Mouse (Mus musculus) liver (tissue): Measurements from ENCODE around the gene Cxcr6.
"Not testable (repeated sequence)": the region's sequence is repeated elsewhere in the genome, so short reads cannot be mapped to it uniquely, and the experiment has no call there.

ENCODE experiments used
- DNase-seq: peaks from one replicate; pipeline ENCODE4 v3.0.0-alpha.2; 2020; ENCODE audit warnings: mixed read lengths

Cxcr6 gene

GRCm38 (mm10) chr9:123806267-123806666 lies at the start of gene Cxcr6:
Gene Cxcr6, plus strand, starts transcription at chr9:123806475.
- DNase-seq = no peak

- no peak for DNase-seq
These were observed 49.5 kb upstream of the Cxcr6 start for GRCm38 (mm10) chr9:123756752-123757151.

- no peak for DNase-seq
These were observed 48.9 kb upstream of the Cxcr6 start for GRCm38 (mm10) chr9:123757326-123757725.

GRCm38 (mm10) chr9:123758156-123758555 lies 48.1 kb upstream of the Cxcr6 start:
- no peak for DNase-seq

GRCm38 (mm10) chr9:123758645-123759044 lies 47.6 kb upstream of the Cxcr6 start:
- DNase-seq = no peak

GRCm38 (mm10) chr9:123760806-123761205 lies 45.5 kb upstream of the Cxcr6 start:
- DNase-seq = no peak

GRCm38 (mm10) chr9:123762886-123763285 lies 43.4 kb upstream of the Cxcr6 start:
- DNase-seq = no peak

- DNase-seq = no peak
These were observed 42.5 kb upstream of the Cxcr6 start for GRCm38 (mm10) chr9:123763771-123764170.

GRCm38 (mm10) chr9:123766996-123767395 lies 39.3 kb upstream of the Cxcr6 start:
- no peak for DNase-seq

- DNase-seq = no peak
These were observed 37.8 kb upstream of the Cxcr6 start for GRCm38 (mm10) chr9:123768443-123768842.

GRCm38 (mm10) chr9:123769532-123769931 lies 36.7 kb upstream of the Cxcr6 start:
- DNase-seq = no peak

- DNase-seq = not testable (repeated sequence)
These were observed 33.0 kb upstream of the Cxcr6 start for GRCm38 (mm10) chr9:123773299-123773698.

- no peak for DNase-seq
These were observed 17.3 kb upstream of the Cxcr6 start for GRCm38 (mm10) chr9:123788855-123789529.

GRCm38 (mm10) chr9:123796174-123796573 lies 10.1 kb upstream of the Cxcr6 start:
- DNase-seq = peak; percentile 34

- DNase-seq = no peak
These were observed 4.7 kb upstream of the Cxcr6 start for GRCm38 (mm10) chr9:123801527-123801926.

GRCm38 (mm10) chr9:123802421-123802820 lies 3.9 kb upstream of the Cxcr6 start:
- no peak for DNase-seq

- DNase-seq = no peak
These were observed 3.4 kb upstream of the Cxcr6 start for GRCm38 (mm10) chr9:123802896-123803295.

GRCm38 (mm10) chr9:123805241-123805640 lies 1.0 kb upstream of the Cxcr6 start:
- DNase-seq = no peak

GRCm38 (mm10) chr9:123808583-123808982 lies 2.3 kb downstream of the Cxcr6 start:
- no peak for DNase-seq

GRCm38 (mm10) chr9:123811831-123812230 lies 5.6 kb downstream of the Cxcr6 start:
- no peak for DNase-seq

GRCm38 (mm10) chr9:123814326-123814725 lies 8.1 kb downstream of the Cxcr6 start:
- no peak for DNase-seq

GRCm38 (mm10) chr9:123814821-123815220 lies 8.5 kb downstream of the Cxcr6 start:
- DNase-seq = no peak

- DNase-seq = no peak
These were observed 9.2 kb downstream of the Cxcr6 start for GRCm38 (mm10) chr9:123815444-123815843.

GRCm38 (mm10) chr9:123815996-123816395 lies 9.7 kb downstream of the Cxcr6 start:
- no peak for DNase-seq

- DNase-seq = no peak
These were observed 12.3 kb downstream of the Cxcr6 start for GRCm38 (mm10) chr9:123818601-123819000.
